Mouse (Mus musculus): ENCODE data around the gene Xpc. TPM values are rescaled to one million over a fixed set of nuclear protein-coding genes. Genes with fewer than 3 reads are reported as not detected.

Gene Xpc
- polyA plus RNA-seq (2014; fragmentation: Illumina TruSeq; extraction: RNeasy Lipid Tissue Mini Kit (QIAGEN cat#74804); ENCODE audit: low read depth, low replicate concordance): 1.2 TPM

DNA sequence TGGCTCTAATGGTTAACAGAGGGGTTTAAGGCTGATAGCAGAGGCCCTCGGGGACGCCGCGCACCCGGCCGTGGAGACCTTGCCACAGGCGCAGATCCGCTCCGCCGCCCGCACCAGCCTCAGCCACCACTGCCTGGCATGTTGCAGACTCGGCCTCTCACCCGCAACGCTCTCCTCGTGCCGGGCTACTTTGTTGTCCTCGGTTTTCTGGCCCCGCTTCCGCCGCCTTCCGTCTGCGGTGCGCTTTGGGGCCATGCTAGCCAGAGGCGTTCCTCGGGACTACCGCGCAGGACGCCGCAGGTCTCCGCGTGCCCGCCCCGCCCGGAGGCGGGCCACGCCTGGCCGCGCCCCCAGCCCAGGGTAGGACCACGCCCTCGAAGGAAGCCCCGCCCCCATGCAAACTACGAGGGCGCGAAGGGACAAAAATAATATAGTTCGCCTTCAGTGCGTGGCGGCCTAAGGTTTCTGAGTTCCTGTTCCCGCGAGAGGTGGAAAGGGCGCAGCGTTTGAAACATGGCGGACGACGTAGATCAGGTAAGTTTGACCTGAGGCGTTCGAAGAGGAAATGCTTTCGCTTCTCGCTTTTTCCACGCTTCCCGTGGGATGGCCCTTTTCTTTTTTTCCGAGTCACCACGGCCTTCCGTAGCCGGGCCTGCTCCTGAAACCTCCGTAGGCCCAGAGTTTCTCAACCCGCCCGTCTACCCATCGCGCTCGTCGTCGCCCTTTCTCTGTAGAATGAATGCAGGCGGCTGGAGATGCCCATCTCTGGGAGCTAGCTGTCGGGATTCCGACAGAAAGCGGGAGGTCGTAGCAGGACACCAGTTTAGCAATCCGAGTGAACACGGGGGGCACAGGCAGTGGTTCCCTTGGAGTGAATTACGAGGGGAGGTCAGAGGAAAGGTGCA, at the start of gene Xpc, which contains the start of gene Lsm3:
Gene Xpc, minus strand, starts transcription at position 344 of the 905 bp plus-strand sequence.
Gene Lsm3, plus strand, starts transcription at position 384 of the 905 bp plus-strand sequence.

DNA sequence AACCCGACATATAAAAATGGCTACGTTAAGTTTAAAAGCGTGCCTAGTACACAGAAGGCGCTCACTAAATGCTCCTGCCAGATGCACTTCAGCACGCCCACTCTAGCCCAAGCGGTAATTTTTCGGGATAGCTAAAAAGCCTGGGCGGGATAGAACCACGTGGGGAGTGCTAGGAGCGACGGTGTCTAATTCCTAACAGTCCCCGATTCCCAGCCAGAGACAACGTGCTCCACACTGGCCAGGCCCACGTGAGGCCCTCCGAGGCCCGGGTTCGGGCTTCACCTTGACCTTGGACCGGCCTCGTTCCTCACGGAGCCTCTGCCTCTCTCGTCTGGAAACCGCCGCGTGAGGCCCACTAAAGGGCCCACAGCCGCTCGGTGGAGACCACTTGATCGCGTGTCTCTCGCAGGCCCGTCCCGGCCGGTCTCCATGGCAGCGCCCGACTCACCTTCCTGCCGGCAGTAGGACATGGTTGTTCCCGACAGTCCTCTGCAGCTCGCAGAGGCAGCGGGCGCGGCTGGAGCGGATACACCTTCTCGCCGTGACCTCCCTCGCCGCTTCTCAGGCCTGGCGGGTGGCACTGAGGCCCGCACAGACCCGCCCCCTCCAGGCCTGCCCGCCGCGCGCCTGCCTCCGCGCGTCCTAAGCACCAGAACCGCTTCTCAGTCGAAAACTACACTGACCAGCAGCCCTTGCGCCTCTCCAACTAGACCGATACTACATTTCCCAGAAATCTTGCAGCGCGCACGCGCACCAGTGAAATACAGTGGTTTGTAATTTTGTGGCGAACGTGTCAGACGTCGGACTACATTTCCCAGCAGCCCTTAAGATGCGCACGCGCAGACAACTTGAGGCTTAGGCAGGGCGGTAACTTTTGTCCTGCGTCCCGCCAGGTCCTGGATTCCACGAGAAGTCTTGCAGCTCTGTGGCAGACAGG, 42.6 kb downstream of the Xpc start, which contains the start of the genes Chchd4 and Tmem43:
Gene Chchd4, minus strand, starts transcription at position 679 of the 937 bp plus-strand sequence.
Gene Tmem43, plus strand, starts transcription at position 836 of the 937 bp plus-strand sequence.

Other genes with a start within 250 kb of the Xpc start
- gene Wnt7a, start 104.5 kb downstream of the Xpc start, polyA plus RNA-seq (2014; fragmentation: Illumina TruSeq; extraction: RNeasy Lipid Tissue Mini Kit (QIAGEN cat#74804); ENCODE audit: low read depth, low replicate concordance): 0.18 TPM
- gene Chchd4, start 42.3 kb downstream of the Xpc start, polyA plus RNA-seq (2014; fragmentation: Illumina TruSeq; extraction: RNeasy Lipid Tissue Mini Kit (QIAGEN cat#74804); ENCODE audit: low read depth, low replicate concordance): 4.3 TPM
- gene Tmem43, start 42.2 kb downstream of the Xpc start, polyA plus RNA-seq (2014; fragmentation: Illumina TruSeq; extraction: RNeasy Lipid Tissue Mini Kit (QIAGEN cat#74804); ENCODE audit: low read depth, low replicate concordance): 2.0 TPM
- 104 TPM for gene Lsm3, start within 50 bp of the Xpc start, polyA plus RNA-seq (2014; fragmentation: Illumina TruSeq; extraction: RNeasy Lipid Tissue Mini Kit (QIAGEN cat#74804); ENCODE audit: low read depth, low replicate concordance)
- gene Slc6a6, start 168.2 kb upstream of the Xpc start, polyA plus RNA-seq (2014; fragmentation: Illumina TruSeq; extraction: RNeasy Lipid Tissue Mini Kit (QIAGEN cat#74804); ENCODE audit: low read depth, low replicate concordance): 21.3 TPM